Mouse (Mus musculus): ENCODE results near the gene Snap29.

Gene Snap29

GRCm38 (mm10) chr16:17405736-17406443, at the start of gene Snap29, which contains the start of gene Pi4ka:
Gene Snap29, plus strand, starts transcription at chr16:17405986.
Gene Pi4ka, minus strand, starts transcription at chr16:17406314.
- peak; percentile 100 for DNase-seq

DNA sequence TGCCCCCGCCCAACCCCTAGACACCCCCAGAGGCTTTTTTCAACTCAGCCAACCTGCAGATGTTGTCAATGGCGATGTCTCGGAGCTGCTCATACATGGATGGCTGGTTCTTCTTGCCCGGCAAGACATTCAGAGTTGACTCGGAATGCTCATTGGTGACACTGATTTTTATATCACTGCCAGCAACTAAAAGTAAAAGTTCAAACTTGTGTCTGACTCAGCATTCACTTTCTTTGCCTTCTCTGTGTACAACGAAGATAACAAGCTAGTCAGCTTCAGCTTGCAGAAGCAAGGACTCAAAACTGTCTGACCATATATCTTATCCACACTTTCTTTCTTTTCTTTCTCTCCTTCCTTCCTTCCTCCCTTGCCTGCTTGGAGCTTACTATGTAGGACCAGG, 49.8 kb upstream of the Snap29 start:
- no peak for DNase-seq

DNA sequence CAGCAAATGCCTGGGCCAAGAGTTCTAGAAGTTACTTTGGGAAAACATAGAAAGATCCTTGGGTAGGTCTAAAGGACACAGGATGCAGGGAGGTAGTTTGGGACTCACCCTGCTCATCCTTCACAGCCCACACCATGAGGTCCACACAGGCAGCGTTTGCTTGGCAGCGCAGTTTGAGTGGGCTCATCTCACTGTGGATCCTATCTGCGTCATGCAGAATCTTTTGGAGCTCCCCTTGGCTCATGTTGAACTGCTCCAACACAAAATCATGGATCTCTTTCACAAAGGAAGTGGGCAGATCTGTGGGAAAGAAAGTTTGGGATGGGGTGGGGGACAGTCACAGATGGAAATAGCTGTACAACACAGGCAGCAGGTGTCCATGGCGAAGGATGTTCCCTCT, 47.0 kb upstream of the Snap29 start:
- DNase-seq, result no peak

- no peak for DNase-seq
Observed at GRCm38 (mm10) chr16:17382306-17382705, 23.5 kb upstream of the Snap29 start.

DNA sequence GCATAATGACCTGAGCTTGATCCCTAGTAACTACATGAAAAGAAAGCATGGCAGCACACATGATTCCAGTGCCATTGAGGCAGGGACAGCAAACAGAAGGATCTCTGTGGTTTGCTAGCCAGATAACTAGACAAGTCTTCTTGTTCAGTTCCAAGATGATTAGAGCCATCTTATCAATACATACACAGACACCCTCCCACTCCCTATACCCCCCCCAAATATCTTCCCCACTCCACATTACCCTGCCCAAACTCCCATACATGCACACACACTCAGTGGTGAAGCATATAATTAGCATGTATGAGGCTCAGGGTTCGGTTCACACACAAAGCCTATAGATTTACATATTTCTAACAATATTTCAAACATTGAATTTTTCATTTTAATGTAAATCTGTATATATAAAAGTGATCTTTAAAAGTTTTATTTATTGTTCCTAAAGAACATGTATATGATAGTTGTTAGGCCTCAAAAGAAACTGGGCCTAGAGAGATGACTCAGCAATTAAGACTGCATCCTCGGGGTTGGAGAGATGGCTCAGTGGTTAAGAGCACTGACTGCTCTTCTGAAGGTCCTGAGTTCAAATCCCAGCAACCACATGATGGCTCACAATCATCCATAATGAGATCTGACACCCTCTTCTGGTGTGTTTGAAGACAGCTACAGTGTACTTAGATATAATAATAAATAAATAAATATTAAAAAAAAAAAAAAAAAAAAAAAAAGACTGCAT, 22.0 kb upstream of the Snap29 start:
- no peak for DNase-seq

- DNase-seq, result peak in 1 of 2 experiments; percentile 54
Observed at GRCm38 (mm10) chr16:17392784-17393183, 13.0 kb upstream of the Snap29 start.

GRCm38 (mm10) chr16:17402855-17403254, 2.9 kb upstream of the Snap29 start:
- DNase-seq, result peak; percentile 62 to 74

- DNase-seq, result peak; percentile 77 to 82
Observed at GRCm38 (mm10) chr16:17405271-17405696, 502 bp upstream of the Snap29 start.

- peak; percentile 16 to 55 for DNase-seq
Observed at GRCm38 (mm10) chr16:17406512-17407231, 886 bp downstream of the Snap29 start.

- no peak for DNase-seq
Observed at GRCm38 (mm10) chr16:17409046-17409445, 3.3 kb downstream of the Snap29 start.

GRCm38 (mm10) chr16:17410209-17410608, 4.4 kb downstream of the Snap29 start:
- DNase-seq, result peak; percentile 52 to 63

DNA sequence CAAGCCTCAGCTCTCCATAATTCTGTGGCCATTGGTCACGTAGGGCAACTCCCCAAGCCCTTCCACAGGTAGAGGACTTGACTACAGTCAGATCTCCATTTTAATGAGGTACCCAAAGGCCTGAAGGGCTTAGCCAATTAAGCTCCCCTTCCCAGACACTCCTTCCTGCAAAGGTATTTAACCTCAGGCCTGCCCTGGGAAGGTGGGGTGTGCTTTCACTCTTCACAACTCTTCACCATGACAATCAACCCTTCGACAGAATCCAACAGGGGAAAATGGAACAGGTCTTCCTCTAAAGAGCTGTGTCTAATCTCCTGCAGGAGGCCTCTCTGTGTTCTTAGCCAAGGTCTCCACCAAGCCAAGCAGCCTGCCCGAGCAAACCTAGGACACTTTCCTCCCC, 17.2 kb downstream of the Snap29 start:
- no peak for DNase-seq

GRCm38 (mm10) chr16:17432576-17432975, 26.8 kb downstream of the Snap29 start:
- peak; percentile 25 to 40 for DNase-seq

DNA sequence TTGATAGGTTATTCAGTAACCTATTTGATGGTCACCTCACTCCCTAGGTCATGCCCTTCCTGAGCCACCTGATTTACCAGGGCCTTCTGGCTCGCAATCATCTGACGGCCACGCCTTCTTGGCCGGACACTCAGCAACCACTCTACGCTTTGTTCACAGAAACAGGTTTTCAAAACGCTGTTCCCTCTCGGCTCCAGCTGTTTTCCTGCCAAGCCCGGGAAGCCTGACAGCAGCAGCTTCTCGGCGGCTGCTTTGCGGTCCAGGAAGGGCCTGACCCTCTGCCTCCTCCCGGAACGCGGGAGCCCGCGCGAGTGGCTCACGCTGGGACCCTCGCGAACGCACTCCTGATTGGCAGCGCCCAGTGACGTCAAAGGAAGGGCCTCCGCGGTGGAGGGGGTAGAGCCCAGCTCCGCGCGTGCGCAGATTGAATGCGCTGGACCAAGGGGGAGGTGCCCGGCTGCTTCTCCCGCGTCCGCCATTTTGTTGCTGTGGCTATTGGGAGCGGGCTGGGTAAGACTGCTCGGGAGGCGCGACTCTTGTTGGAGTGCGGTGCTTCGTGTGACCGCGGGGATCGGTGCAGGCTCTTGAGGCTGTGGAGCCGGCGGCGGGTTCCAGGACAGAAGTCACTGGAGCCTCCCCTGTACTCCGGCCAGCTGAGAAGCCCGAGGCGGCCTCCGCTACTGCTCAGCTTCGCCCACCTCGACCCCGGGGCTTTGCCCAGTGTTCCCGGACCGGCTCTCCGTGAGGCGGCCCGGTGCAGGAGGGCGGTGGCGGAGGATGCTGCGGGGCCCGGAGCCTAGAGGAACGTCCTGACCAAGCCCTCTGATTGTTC, 46.0 kb downstream of the Snap29 start, which contains the start of gene Crkl:
Crkl (plus strand) TSS at position 447 of the 832 bp plus-strand sequence.
- peak; percentile 98 for DNase-seq

DNA sequence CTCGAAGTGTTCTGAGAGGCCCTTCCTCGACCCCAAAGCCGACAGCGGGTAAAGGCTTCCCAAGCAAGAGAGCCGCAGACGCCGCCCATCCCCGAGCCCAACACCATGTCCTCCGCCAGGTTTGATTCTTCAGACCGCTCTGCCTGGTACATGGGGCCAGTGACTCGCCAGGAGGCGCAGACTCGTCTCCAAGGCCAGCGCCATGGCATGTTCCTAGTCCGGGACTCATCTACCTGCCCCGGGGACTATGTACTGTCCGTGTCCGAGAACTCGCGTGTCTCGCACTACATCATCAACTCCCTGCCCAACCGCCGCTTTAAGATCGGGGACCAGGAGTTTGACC, 46.6 kb downstream of the Snap29 start:
- DNase-seq, result peak; percentile 38 to 60

DNA sequence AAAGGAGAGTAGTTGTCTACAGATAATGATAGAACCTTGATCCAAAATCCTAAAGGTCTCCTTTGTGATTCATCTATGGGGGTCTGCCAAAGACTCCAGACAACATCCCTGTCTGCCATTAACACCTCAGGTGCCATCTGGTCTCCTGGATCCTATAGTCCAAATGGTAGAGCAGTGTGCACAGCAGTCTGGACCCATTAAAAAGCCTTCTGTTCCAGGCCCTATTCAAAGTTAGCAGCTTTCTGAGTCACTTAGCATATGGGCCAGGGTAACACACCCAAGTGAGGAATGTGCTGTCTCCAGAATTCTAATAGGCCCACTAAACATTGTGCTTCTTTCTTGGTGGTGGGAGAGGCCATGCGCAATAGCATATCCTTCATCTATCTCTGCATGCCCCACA, 51.1 kb downstream of the Snap29 start:
- no peak for DNase-seq

GRCm38 (mm10) chr16:17460254-17460653, 54.5 kb downstream of the Snap29 start:
- DNase-seq, result peak; percentile 12 to 58

DNA sequence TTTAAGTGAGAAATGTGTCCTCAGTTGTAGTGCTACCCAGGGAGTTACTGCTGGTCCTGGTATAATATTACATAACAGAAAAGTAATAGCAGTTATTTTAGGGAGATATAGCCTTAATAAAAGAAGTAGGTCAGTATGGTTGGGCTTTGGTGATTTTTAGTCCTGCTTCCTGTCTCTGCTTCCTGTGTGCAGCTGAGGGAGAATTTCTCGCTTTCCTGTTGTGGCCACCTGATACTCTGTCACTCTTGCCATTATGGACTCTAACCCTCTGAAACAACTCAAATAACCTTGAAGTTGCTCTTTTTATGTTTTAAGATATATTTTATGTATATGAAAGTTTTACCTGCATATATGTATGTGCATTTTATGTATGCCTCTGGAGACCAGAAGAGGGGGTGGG, 55.8 kb downstream of the Snap29 start:
- DNase-seq, result no peak

DNA sequence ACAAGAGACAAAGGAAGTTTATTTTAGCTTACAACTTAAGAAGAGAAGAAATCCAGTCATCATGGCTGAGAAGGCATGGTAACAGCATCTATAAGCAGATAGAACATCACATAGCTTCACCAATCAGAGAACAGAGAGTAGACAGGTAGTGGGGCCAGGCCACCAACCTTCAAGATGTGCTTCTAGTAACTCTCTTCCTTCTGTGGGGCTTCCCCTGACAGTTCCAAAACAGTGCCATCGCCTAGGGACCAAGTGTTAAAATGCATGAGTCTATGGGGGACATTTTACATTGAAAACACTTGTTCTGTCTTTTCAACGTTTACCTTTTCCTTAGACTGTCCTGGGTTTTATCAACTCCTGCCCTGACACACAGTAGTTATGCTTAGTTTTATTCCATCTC, 57.4 kb downstream of the Snap29 start:
- no peak for DNase-seq

DNA sequence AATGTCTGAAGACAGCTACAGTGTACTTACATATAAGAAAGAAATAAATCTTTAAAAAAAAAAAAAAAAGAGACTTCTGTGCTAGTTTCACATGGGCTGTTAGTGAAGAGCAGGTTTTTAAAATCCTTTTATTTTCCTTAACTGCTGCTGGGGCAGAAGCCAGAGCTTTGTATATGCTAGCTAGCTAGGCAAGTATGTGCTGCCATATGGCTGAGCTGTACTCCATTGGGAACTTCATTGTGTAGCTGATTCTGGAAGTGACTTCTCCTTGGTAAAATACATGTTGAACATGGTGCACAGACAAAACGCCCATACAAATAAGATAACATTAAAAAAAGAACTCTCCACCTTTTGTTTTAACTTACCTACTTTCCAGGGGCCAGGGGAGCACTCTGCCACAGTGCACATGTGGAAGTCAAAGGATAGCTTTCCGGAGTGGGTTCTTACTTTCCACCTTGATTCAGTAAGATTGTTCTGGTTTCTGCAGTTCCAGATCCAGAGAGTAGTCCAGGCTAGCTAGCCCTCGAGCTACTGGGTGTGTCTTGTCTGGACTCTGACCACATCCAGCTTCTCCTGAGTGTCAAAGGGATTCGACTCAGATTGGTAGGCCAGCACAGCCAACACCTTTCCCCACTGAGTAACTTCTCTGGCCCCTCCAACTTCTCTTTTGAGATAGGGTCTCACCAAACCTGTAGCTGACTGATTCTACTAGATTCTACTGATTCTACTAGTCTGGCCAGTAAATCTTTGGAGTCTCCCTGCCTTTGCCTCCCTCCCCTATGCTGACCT, 61.3 kb downstream of the Snap29 start:
- DNase-seq, result no peak

GRCm38 (mm10) chr16:17472498-17472897, 66.7 kb downstream of the Snap29 start:
- no peak for DNase-seq

DNA sequence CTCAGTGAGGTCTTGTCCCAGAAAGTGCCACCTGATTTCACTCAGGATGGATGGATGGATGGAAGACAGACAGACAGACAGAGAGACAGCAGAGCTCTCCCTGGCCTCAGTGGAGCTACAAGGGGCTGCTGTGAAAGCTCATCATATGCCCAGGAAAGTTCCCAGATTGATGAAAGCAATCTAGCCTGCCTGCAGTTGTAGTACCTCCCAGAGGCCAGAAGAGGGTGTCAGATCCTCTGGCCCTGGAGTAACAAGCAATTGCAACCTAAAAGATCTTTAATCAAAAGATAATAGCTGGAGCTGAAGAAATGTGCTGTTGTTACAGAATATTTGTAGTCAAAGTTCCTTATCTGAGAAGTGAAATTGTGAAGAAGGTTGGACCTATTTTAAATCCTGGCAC, 68.3 kb downstream of the Snap29 start:
- peak; percentile 35 to 53 for DNase-seq
